Mouse (Mus musculus): ENCODE data around the gene Lemd2.

The Lemd2 gene

DNA sequence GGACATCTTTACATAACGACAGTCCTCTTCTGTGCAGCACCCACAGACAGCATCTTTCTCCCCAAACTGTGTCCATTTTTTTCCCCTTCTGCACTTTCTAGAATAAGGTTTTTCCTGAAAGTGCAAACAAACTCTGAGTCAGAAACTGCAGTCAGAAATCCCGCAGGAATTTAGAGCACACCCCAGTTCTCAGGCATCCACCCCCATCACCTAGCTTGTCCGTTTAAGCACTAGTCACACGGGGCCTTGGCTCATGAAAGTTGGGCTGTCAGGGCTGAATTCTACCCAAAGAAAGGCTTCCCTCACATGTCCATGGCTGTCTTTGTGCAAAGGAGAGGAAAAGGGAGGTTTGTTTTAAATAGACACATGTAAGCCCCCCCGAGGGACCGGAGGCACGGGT lies 23.0 kb upstream of the Lemd2 start:
- DNase-seq (ENCODE audit: low read depth, low spot score) = no peak

- DNase-seq (ENCODE audit: low read depth, low spot score) = no peak
Observed at GRCm38 (mm10) chr17:27226701-27227100, 22.4 kb upstream of the Lemd2 start.

DNA sequence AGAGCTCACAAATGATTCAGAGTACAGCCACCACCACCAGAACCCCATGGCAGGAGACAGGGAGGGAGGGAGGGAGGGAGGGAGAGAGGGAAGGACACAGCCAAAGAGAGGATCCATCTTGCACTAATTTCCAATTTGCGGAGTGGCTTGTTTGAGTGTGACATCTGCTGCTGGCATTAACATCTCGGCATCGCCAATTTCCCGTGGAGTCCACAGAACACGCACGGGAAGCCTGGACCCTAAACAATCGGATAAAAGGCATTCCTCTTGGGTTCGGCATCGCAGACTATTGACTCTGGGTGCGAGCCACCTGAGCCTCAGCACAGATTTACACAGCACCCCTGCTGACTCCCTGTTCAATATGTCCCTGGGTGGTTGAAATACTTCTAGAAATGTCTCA lies 21.5 kb upstream of the Lemd2 start:
- no peak for DNase-seq (ENCODE audit: low read depth, low spot score)

- DNase-seq (ENCODE audit: low read depth, low spot score) = no peak
Observed at GRCm38 (mm10) chr17:27223821-27224220, 19.6 kb upstream of the Lemd2 start.

DNA sequence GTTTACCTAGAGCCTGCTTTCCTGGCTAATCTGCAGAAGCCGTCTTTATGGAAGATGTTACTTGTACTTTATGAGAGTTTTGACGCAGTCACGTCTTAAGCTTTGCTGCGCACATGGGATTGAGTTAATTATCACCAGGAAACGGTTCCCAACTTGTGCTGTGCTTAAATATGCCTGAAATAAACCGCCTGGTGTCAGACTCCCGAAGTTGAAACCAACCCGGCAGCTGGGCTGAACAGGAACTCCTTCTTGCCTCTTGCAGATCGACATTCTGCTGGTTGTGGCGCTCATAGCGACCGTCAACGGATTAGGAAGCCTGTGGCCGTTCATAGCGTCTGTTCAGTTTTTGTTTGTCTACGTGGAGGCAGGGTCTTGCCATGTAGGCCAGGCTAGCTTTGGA lies 17.3 kb upstream of the Lemd2 start:
- no peak for DNase-seq (ENCODE audit: low read depth, low spot score)

GRCm38 (mm10) chr17:27218916-27219315 lies 14.6 kb upstream of the Lemd2 start:
- no peak for DNase-seq (ENCODE audit: low read depth, low spot score)

DNA sequence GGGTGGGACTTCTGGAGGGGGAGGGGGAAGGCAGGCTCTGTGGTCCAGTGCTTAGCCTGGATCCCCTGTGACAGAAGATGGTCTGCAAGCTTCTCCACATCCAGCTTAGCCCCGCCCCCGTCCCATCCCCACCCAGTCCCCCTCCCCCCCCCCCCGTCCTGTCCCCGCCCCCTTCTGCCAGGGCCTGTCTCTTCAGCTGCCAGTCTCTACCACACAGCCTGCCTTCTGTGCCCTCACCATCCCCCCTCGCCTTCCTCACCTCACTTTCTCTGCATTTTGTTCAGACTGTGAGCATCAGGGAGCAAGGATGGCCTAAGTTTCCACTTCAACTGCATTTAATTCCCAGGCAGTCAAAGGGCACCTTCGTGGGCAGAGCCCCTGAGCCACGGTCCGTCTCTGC lies 14.1 kb upstream of the Lemd2 start:
- no peak for DNase-seq (ENCODE audit: low read depth, low spot score)

- DNase-seq (ENCODE audit: low read depth, low spot score) = peak; percentile 64
Observed at GRCm38 (mm10) chr17:27212768-27213525, 8.7 kb upstream of the Lemd2 start.

- DNase-seq (ENCODE audit: low read depth, low spot score) = no peak
Observed at GRCm38 (mm10) chr17:27212006-27212405, 7.7 kb upstream of the Lemd2 start.

GRCm38 (mm10) chr17:27207113-27207707 lies 2.9 kb upstream of the Lemd2 start:
- peak; percentile 79 for DNase-seq (ENCODE audit: low read depth, low spot score)

GRCm38 (mm10) chr17:27203358-27204074 lies 753 bp downstream of the Lemd2 start:
- DNase-seq (ENCODE audit: low read depth, low spot score) = no peak

GRCm38 (mm10) chr17:27202919-27203357 lies 1.3 kb downstream of the Lemd2 start:
- DNase-seq (ENCODE audit: low read depth, low spot score) = no peak

DNA sequence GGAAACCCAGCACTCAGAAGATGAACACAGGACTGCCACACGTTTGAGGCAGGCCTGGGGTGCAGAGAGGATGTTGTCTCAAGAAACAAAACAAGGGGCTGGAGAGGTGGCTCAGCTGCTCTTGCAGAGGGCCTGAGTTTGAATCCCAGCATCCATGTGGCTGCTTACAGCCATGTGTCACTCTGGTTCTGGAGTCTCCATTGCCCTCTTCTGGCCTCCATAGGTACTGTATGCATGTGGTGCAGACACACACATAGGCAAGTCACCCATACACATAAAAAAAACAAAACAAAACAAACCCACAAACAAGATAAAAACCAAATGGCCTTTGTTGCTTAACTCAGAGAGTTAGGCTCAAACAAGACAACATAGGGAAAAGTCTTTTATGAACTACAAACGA lies 2.3 kb downstream of the Lemd2 start:
- no peak for DNase-seq (ENCODE audit: low read depth, low spot score)

DNA sequence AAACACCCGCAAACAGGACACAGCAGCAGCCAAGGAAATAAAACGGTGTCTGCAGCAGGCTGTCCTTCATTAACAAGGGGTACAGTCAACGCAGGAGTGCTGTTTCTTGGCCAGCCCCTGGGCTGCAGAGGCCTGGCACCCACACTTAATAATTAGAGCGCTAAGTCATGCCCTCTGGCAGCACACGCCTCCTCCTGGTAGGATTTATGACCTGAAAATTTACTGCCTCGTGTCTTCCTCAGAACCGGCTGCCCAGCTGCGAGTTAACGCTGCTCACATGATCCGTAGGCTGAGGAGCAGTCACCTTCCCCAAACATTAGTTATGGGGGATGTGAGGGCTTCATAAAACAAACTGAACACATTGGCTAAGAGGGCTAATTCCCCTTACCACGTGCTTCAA lies 3.5 kb downstream of the Lemd2 start:
- DNase-seq (ENCODE audit: low read depth, low spot score) = peak; percentile 62

DNA sequence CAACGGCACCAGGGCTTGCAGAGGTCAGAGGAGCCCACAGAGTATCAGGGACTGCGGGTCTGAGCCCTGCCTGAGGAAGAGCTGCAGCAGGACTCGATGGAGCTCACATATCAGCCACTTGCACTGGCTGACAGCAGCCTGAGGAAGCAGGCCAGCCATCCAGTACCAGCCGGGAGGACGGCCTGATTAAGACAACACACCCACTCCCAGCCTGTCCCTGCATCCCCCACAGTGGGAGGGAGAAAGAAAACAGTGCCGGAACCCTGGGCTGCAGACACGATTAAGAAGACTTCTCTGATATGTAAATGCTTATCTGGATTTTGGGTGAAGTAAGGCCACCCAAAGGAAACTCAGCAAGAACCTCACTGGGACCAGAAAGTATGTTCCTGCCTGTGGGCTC lies 4.4 kb downstream of the Lemd2 start:
- DNase-seq (ENCODE audit: low read depth, low spot score) = no peak

DNA sequence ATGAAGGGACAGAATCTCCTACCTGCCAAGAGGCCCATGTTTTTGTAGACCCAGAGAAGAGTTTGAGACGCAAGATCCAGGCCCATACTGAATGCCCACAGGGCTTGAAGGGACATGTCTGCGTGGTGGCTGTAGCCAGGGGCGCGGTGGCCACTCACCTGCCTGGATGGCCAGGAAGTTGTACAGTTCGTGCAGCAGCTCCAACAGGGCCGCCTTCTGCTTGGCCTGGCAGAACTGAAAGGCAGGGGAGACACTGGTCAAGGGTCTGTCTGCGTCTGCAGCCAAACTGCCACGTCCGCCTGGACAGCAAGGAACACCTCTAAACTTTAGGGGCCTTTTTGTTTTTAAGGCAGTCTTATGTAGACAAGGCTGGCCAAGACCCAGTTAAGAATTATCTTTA lies 5.1 kb downstream of the Lemd2 start:
- no peak for DNase-seq (ENCODE audit: low read depth, low spot score)

DNA sequence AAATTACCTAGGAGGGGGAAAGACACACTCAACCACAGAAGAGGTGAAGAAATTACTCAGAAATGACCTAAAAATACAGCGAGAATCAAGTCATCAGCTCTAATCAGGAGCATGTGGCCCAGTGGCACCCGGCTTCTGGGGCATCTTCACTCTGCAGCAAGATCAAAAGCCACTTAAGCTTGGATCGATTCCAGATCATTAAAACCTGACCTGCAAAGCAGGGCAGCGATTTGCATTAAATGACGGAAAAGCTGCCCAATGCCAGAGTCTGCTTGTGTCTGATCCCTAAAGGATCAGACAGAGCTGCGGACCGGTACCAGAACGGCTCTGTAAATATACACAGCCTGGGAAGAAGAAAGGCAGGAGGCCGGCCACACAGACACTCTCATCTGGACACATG lies 8.1 kb downstream of the Lemd2 start:
- no peak for DNase-seq (ENCODE audit: low read depth, low spot score)

GRCm38 (mm10) chr17:27194258-27195185 lies 9.7 kb downstream of the Lemd2 start:
- no peak for DNase-seq (ENCODE audit: low read depth, low spot score)

DNA sequence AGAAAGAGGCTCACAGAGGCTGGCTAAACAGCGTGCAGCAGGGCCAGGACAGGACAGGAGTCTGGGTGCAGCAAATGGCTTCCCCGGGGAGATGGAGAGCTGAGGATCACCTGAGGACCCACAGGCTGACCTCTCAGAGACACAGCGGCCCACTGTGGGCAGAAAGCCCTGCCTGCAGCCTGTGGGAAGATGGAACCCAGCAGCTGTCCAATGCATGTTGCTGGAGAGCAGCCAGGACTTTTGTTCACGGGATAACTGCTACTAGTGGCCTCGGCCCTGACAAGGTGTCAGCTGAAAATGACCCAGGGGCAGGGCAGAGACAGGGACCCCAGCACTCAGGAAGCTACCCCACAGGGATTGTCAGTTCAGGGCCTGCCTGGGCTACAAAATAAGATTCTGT lies 12.5 kb downstream of the Lemd2 start:
- no peak for DNase-seq (ENCODE audit: low read depth, low spot score)

- no peak for DNase-seq (ENCODE audit: low read depth, low spot score)
Observed at GRCm38 (mm10) chr17:27191189-27191588, 13.1 kb downstream of the Lemd2 start.

GRCm38 (mm10) chr17:27189640-27190216 lies 14.5 kb downstream of the Lemd2 start:
- DNase-seq (ENCODE audit: low read depth, low spot score) = peak; percentile 73
